Mouse (Mus musculus) midbrain, embryonic 10.5 days (tissue): ENCODE measurements around the gene Plk5. TPM values are rescaled to one million over a fixed set of nuclear protein-coding genes. Genes with fewer than 3 reads are reported as not detected.
A peak's percentile ranks its signal among the peaks of the same experiment; 100 is the strongest.

ENCODE experiments used
- DNase-seq: peaks from one replicate; pipeline ENCODE4 v3.0.0-alpha.2; 2017; ENCODE audit warnings: low spot score
- H3K27ac ChIP-seq: fragments of 300-500 bp; sonication (generic); replicated peaks from 2 replicates; pipeline ENCODE4 v1.5.1; 2016; ENCODE audit warnings: mild to moderate bottlenecking
- H3K27me3 ChIP-seq: fragments of 300-500 bp; sonication (generic); 2 replicates; pipeline ENCODE4 v1.6.1; 2016; ENCODE audit warnings: low read depth, mild to moderate bottlenecking; ENCODE audit not compliant: poor library complexity, severe bottlenecking
- H3K36me3 ChIP-seq: fragments of 300-500 bp; sonication (generic); 2 replicates; pipeline ENCODE4 v1.6.1; 2016; ENCODE audit warnings: mild to moderate bottlenecking, moderate library complexity
- H3K4me1 ChIP-seq: fragments of 300-500 bp; sonication (generic); 2 replicates; pipeline ENCODE4 v1.6.1; 2016
- H3K4me3 ChIP-seq: fragments of 300-500 bp; sonication (generic); 2 replicates; pipeline ENCODE4 v1.5.1; 2016; ENCODE audit warnings: mild to moderate bottlenecking, moderate library complexity
- H3K9me3 ChIP-seq: fragments of 300-500 bp; sonication (generic); replicated peaks from 2 replicates; pipeline ENCODE4 v1.6.1; 2016; ENCODE audit warnings: mild to moderate bottlenecking
- WGBS: fragments of 180-500 bp; shearing (Covaris S2); methylation state at CpG from one replicate; pipeline ENCODE4 v1.1.7; 2016; 5-methylcytosine and 5-hydroxymethylcytosine counted together
- polyA plus RNA-seq: library from polyadenylated mRNA; unstranded; fragments of >200 nt; fragmentation: Nextera tagmentation; extraction: Ambion mirVana; gene quantifications from 2 replicates; pipeline ENCODE4 v1.2.1, GENCODE M21; 2016

The Plk5 gene
- polyA plus RNA-seq, 1 experiment from 2014 or later: 0.12 TPM

- Histone ChIP-seq H3K4me1 (peaks cover 49% of the 10 kb centered on the region), H3K9me3 (no peaks in the 10 kb centered on the region), H3K27me3 (no peaks in the 10 kb centered on the region), H3K27ac (peak overlapping the region; percentile 99), H3K36me3 (peaks cover 59% of the 10 kb centered on the region), H3K4me3 (peak overlapping the region; percentile 99)
- no peak for DNase-seq
- WGBS: under 1% methylated on average over 94 of the region's 94 CpGs
These were observed 30.6 kb downstream of the Plk5 start for GRCm38 (mm10) chr10:80386735-80387471.

GRCm38 (mm10) chr10:80387522-80387959 lies 31.3 kb downstream of the Plk5 start, which contains the start of gene Mex3d:
Gene Mex3d (minus strand): TSS chr10:80387659.
- H3K9me3 ChIP-seq: no peaks in the 10 kb centered on the region
- H3K4me1 ChIP-seq: peaks cover 49% of the 10 kb centered on the region
- peaks cover 59% of the 10 kb centered on the region for H3K36me3 ChIP-seq
- 13% methylated on average over 60 of the region's 61 CpGs for WGBS
- H3K27ac ChIP-seq: peak within 1 kb of the TSS; percentile 99
- peak within 1 kb of the TSS; percentile 99 for H3K4me3 ChIP-seq
- DNase-seq: peak; percentile 89
- no peaks in the 10 kb centered on the region for H3K27me3 ChIP-seq

- peaks cover 59% of the 10 kb centered on the region for H3K36me3 ChIP-seq
- no peaks in the 10 kb centered on the region for H3K27me3 ChIP-seq
- WGBS: 37% methylated on average over 2 of the region's 2 CpGs
- peaks cover 43% of the 10 kb centered on the region for H3K4me1 ChIP-seq
- H3K4me3 ChIP-seq: peak overlapping the region; percentile 99; the same call in 1 of the 2 replicates
- no peaks in the 10 kb centered on the region for H3K9me3 ChIP-seq
- peak overlapping the region; percentile 99; the same call in 1 of the 2 replicates for H3K27ac ChIP-seq
- DNase-seq: no peak
These were observed 32.5 kb downstream of the Plk5 start for GRCm38 (mm10) chr10:80388731-80389130.

- Histone ChIP-seq H3K27ac (no peak overlapping the region), H3K4me3 (no peak overlapping the region), H3K4me1 (peaks cover 38% of the 10 kb centered on the region), H3K27me3 (no peaks in the 10 kb centered on the region), H3K36me3 (peaks cover 59% of the 10 kb centered on the region), H3K9me3 (no peaks in the 10 kb centered on the region)
- 82% methylated on average over 4 of the region's 4 CpGs for WGBS
- no peak for DNase-seq
These were observed 33.0 kb downstream of the Plk5 start for GRCm38 (mm10) chr10:80389185-80389708.

GRCm38 (mm10) chr10:80390697-80391096 lies 34.4 kb downstream of the Plk5 start:
- 93% methylated on average over 9 of the region's 9 CpGs for WGBS

GRCm38 (mm10) chr10:80392687-80393086 lies 36.4 kb downstream of the Plk5 start:
- H3K4me1 ChIP-seq: peaks cover 27% of the 10 kb centered on the region
- no peaks in the 10 kb centered on the region for H3K9me3 ChIP-seq
- no peak for DNase-seq
- H3K36me3 ChIP-seq: peaks cover 80% of the 10 kb centered on the region
- no peak overlapping the region for H3K4me3 ChIP-seq
- H3K27ac ChIP-seq: no peak overlapping the region
- H3K27me3 ChIP-seq: no peaks in the 10 kb centered on the region
- WGBS: 91% methylated on average over 5 of the region's 5 CpGs

More at GRCm38 (mm10) chr10:80390697-80391096, 34.4 kb downstream of the Plk5 start:
- Histone ChIP-seq H3K27me3 (no peaks in the 10 kb centered on the region), H3K4me1 (peaks cover 24% of the 10 kb centered on the region), H3K36me3 (peaks cover 61% of the 10 kb centered on the region), H3K9me3 (no peaks in the 10 kb centered on the region), H3K4me3 (no peak overlapping the region), H3K27ac (no peak overlapping the region)
- no peak for DNase-seq

- H3K27me3 ChIP-seq: no peaks in the 10 kb centered on the region
- H3K9me3 ChIP-seq: no peaks in the 10 kb centered on the region
- WGBS: 97% methylated on average over 35 of the region's 35 CpGs
- H3K36me3 ChIP-seq: peaks cover 74% of the 10 kb centered on the region
- 0 out of 2 replicates have a peak overlapping the region, but pooled peaks have one; percentile 17 for H3K4me3 ChIP-seq
- no peak for DNase-seq
- H3K4me1 ChIP-seq: peaks cover 25% of the 10 kb centered on the region
- no peak overlapping the region for H3K27ac ChIP-seq
These were observed 38.9 kb downstream of the Plk5 start for GRCm38 (mm10) chr10:80395025-80395627.

GRCm38 (mm10) chr10:80396822-80397523 lies 40.7 kb downstream of the Plk5 start:
- Histone ChIP-seq H3K9me3 (no peaks in the 10 kb centered on the region), H3K27me3 (no peaks in the 10 kb centered on the region), H3K4me3 (peak overlapping the region; percentile 85), H3K4me1 (peaks cover 35% of the 10 kb centered on the region), H3K27ac (peak overlapping the region; percentile 100), H3K36me3 (peaks cover 66% of the 10 kb centered on the region)
- 93% methylated on average over 11 of the region's 11 CpGs for WGBS
- DNase-seq: no peak

- Histone ChIP-seq H3K4me1 (peaks cover 34% of the 10 kb centered on the region), H3K9me3 (no peaks in the 10 kb centered on the region), H3K36me3 (peaks cover 66% of the 10 kb centered on the region), H3K27me3 (no peaks in the 10 kb centered on the region), H3K27ac (peak overlapping the region; percentile 100), H3K4me3 (peak overlapping the region; percentile 85)
- no peak for DNase-seq
- 61% methylated on average over 8 of the region's 8 CpGs for WGBS
These were observed 41.4 kb downstream of the Plk5 start for GRCm38 (mm10) chr10:80397524-80398173.

- WGBS: 5% methylated on average over 1 of the region's 1 CpGs
- no peak for DNase-seq
- no peaks in the 10 kb centered on the region for H3K27me3 ChIP-seq
- H3K9me3 ChIP-seq: no peaks in the 10 kb centered on the region
- peaks cover 33% of the 10 kb centered on the region for H3K4me1 ChIP-seq
- peaks cover 66% of the 10 kb centered on the region for H3K36me3 ChIP-seq
- H3K27ac ChIP-seq: peak overlapping the region; percentile 100
- peak overlapping the region; percentile 85 for H3K4me3 ChIP-seq
These were observed 41.9 kb downstream of the Plk5 start for GRCm38 (mm10) chr10:80398174-80398535.

GRCm38 (mm10) chr10:80398719-80399190 lies 42.5 kb downstream of the Plk5 start:
- under 1% methylated on average over 59 of the region's 59 CpGs for WGBS
- DNase-seq: peak; percentile 100
- H3K4me1 ChIP-seq: peaks cover 33% of the 10 kb centered on the region

More at GRCm38 (mm10) chr10:80398719-80399190, 42.5 kb downstream of the Plk5 start:
- H3K4me3 ChIP-seq: peak overlapping the region; percentile 85
- no peaks in the 10 kb centered on the region for H3K9me3 ChIP-seq
- H3K27ac ChIP-seq: peak overlapping the region; percentile 100
- H3K36me3 ChIP-seq: peaks cover 66% of the 10 kb centered on the region
- H3K27me3 ChIP-seq: no peaks in the 10 kb centered on the region
